ENCODE assay signal across 20 mouse cellular contexts in the genomic region with DNA sequence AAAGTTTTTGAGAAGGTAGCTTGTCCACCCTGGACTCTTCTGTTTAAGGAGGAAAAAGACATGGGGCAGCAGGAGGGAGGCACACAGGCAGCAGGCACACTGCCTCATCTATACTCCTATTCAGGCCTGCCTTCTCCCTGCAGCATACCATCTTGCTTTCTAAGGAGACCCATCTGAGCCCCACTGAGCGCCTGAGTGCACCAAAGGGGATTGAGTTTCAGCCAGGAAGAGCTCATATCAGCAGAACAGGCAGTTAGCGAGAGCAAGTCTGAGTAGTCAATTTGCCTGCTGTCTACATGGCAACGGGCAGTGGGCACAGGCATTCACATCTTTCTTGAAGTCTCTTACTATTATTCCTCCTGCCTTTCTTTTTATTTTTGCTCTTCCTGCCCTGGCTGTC.
"Had no signal": no experiment of that assay in that cellular context is flagged by ENCODE, and none has a peak within 500 bp of the region (broad histone marks: within the 10 kb centered on the region; RNA-seq: fewer than 3 reads in every experiment).

No protein-coding gene starts in this region.

- H3K4me3 ChIP-seq: left cerebral cortex, adult 2 months; liver, embryonic 13.5 days; midbrain, embryonic 10.5 days; midbrain, embryonic 13.5 days; myocyte had no signal

- H3K27me3 ChIP-seq: liver, embryonic 13.5 days; midbrain, embryonic 13.5 days had no signal

- H3K9ac ChIP-seq: liver, embryonic 13.5 days; midbrain, embryonic 13.5 days had no signal

- DNase-seq: kidney, adult 2 months; kidney, postnatal 14 days; layer of hippocampus, postnatal 36 days; liver, embryonic 13.5 days; lung, adult 2 months; lung, postnatal 14 days; lung, postnatal 4 days; right cerebral cortex, adult 18-20 months; right cerebral cortex, postnatal 14 days; right cerebral cortex, postnatal 4 days; thymus, adult 2 months; thymus, postnatal 14 days; thymus, postnatal 4 days had no signal

- ATAC-seq: intestine, embryonic 16.5 days; midbrain, embryonic 13.5 days; midbrain, embryonic 16.5 days had no signal

- H3K9me3 ChIP-seq: liver, embryonic 13.5 days; midbrain, embryonic 10.5 days; midbrain, embryonic 13.5 days had no signal

- H3K36me3 ChIP-seq: liver, embryonic 13.5 days; midbrain, embryonic 10.5 days; midbrain, embryonic 13.5 days had no signal

- H3K27ac ChIP-seq: left cerebral cortex, adult 2 months; liver, embryonic 13.5 days; midbrain, embryonic 10.5 days; midbrain, embryonic 13.5 days; stomach, postnatal 0 days had no signal

- H3K4me2 ChIP-seq: liver, embryonic 13.5 days; midbrain, embryonic 13.5 days had no signal
